Mouse (Mus musculus) liver, embryonic 15.5 days (tissue): Measurements from ENCODE around the gene Olfml3. TPM values are rescaled to one million over a fixed set of nuclear protein-coding genes. Genes with fewer than 3 reads are reported as not detected.

Experiments
- ATAC-seq: fragments of 200-750 bp; cut with Nextera tagmentation; 2 replicates; pipeline ENCODE4 v1.8.0; 2017; ENCODE audit warnings: moderate number of reproducible peaks, mild to moderate bottlenecking, moderate library complexity; ENCODE audit not compliant: insufficient read depth
- H3K27ac ChIP-seq: fragments of 300-500 bp; sonication (generic); replicated peaks from 2 replicates; pipeline ENCODE4 v1.5.1; 2015; ENCODE audit warnings: mild to moderate bottlenecking, inconsistent platforms
- H3K27me3 ChIP-seq: fragments of 300-500 bp; sonication (generic); 2 replicates; pipeline ENCODE4 v1.6.1; 2015; ENCODE audit warnings: mild to moderate bottlenecking, inconsistent platforms
- H3K36me3 ChIP-seq: fragments of 300-500 bp; sonication (generic); replicated peaks from 2 replicates; pipeline ENCODE4 v1.6.1; 2015; ENCODE audit warnings: moderate library complexity, mild to moderate bottlenecking, inconsistent platforms
- H3K4me1 ChIP-seq: fragments of 300-500 bp; sonication (generic); replicated peaks from 2 replicates; pipeline ENCODE4 v1.6.1; 2015; ENCODE audit warnings: inconsistent platforms
- H3K4me2 ChIP-seq: fragments of 300-500 bp; sonication (generic); 2 replicates; pipeline ENCODE4 v1.6.1; 2015; ENCODE audit warnings: moderate library complexity, mild to moderate bottlenecking, inconsistent platforms
- H3K4me3 ChIP-seq: fragments of 300-500 bp; sonication (generic); replicated peaks from 2 replicates; pipeline ENCODE4 v1.5.1; 2015; ENCODE audit warnings: mild to moderate bottlenecking, inconsistent platforms
- H3K9ac ChIP-seq: fragments of 300-500 bp; sonication (generic); 2 replicates; pipeline ENCODE4 v1.6.1; 2015; ENCODE audit warnings: moderate library complexity, mild to moderate bottlenecking, inconsistent platforms
- H3K9me3 ChIP-seq: fragments of 300-500 bp; sonication (generic); replicated peaks from 2 replicates; pipeline ENCODE4 v1.6.1; 2016; ENCODE audit warnings: inconsistent platforms
- WGBS: fragments of 180-500 bp; shearing (Covaris S2); methylation state at CpG from one replicate; pipeline ENCODE4 v1.1.7; 2015; ENCODE audit warnings: mixed read lengths; ENCODE audit not compliant: insufficient replicate concordance; 5-methylcytosine and 5-hydroxymethylcytosine counted together
- polyA plus RNA-seq: library from polyadenylated mRNA; unstranded; fragments of >200 nt; fragmentation: Nextera tagmentation; extraction: Ambion mirVana; gene quantifications from 2 replicates; pipeline ENCODE4 v1.2.1, GENCODE M21; 2015

Olfml3 gene
- polyA plus RNA-seq, 1 experiment from 2014 or later, result 2.5 TPM

DNA sequence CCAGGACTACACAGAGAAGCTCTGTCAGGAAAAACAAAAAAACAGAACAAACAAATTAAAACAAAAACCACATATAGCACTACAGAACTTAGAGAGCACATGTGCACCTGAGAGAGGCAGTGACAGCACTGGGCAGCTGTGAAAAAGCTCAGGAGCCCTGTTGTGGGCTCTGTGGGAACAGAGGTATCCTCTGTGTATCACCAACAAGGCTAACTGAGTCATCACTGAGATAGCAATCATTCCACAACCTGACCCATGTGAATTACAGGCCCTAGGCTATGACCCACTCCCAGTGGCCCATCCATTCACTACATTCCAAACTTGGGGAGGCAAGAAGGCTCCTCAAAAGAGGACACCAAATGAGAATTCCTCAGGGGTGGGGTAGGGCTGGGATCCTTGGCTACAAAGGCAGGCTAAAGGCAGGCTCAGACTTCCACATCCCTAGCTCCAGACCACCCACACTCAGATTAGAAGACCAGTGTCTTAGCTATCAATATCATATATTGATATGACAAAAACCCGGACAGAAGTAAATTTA, 41.3 kb downstream of the Olfml3 start:
- ATAC-seq, result no peak
- H3K27me3 ChIP-seq, result no peaks in the 10 kb centered on the region
- no peak overlapping the region for H3K27ac ChIP-seq
- no peaks in the 10 kb centered on the region for H3K9me3 ChIP-seq
- WGBS, result 71% methylated on average over 1 of the region's 1 CpGs
- H3K9ac ChIP-seq, result no peak overlapping the region
- H3K36me3 ChIP-seq, result no peaks in the 10 kb centered on the region
- H3K4me1 ChIP-seq, result no peaks in the 10 kb centered on the region
- no peak overlapping the region for H3K4me2 ChIP-seq
- H3K4me3 ChIP-seq, result no peak overlapping the region

DNA sequence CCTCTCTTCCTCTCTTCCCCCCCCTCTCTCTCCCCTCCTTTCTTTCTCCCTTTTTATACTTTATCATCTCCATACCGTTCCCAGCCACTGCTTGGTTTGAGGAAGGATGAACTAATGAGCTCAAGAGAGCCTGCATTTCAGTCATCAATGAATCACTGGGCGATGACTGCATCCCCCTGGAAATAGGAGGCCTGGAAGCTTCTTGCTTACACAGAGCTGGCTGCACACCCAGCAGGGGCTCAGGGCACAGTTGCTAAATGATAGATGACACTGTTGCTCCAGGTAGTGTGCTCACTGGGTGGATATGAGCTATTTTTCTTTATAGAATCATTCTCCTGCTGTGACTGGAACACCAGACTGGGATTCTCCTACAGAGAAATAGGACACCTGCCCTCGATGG, 42.2 kb downstream of the Olfml3 start:
- no peaks in the 10 kb centered on the region for H3K27me3 ChIP-seq
- H3K4me3 ChIP-seq, result no peak overlapping the region
- no peaks in the 10 kb centered on the region for H3K9me3 ChIP-seq
- H3K36me3 ChIP-seq, result no peaks in the 10 kb centered on the region
- no peak overlapping the region for H3K9ac ChIP-seq
- H3K27ac ChIP-seq, result no peak overlapping the region
- no peak overlapping the region for H3K4me2 ChIP-seq
- no peak for ATAC-seq
- 43% methylated on average over 3 of the region's 3 CpGs for WGBS
- no peaks in the 10 kb centered on the region for H3K4me1 ChIP-seq

- H3K27ac ChIP-seq, result no peak overlapping the region
- no peak overlapping the region for H3K4me3 ChIP-seq
- no peaks in the 10 kb centered on the region for H3K27me3 ChIP-seq
- H3K36me3 ChIP-seq, result no peaks in the 10 kb centered on the region
- no peaks in the 10 kb centered on the region for H3K4me1 ChIP-seq
- no peaks in the 10 kb centered on the region for H3K9me3 ChIP-seq
- no peak overlapping the region for H3K9ac ChIP-seq
- no peak overlapping the region for H3K4me2 ChIP-seq
- ATAC-seq, result no peak
- WGBS, result 63% methylated on average over 3 of the region's 3 CpGs
Measured at GRCm38 (mm10) chr3:103690506-103690905, 47.3 kb downstream of the Olfml3 start.

DNA sequence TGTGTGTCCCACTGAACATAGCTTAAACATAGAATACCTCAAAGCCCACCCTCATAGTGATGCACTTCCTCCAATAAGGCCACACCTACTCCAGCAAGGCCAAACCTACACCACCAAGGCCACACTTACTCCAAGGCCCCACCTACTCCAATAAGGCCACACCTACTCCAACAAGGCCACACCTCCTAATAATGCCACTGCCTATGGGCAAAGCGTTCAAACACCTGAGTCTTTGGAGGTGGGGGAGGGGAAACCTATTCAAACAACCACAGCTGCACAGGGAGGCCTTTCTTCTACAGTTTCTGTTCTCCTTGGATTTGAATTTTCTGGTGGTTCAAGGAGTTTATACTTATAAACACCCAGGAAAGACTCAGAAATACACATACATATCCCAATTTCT, 48.8 kb downstream of the Olfml3 start:
- Histone ChIP-seq H3K36me3 (no peaks in the 10 kb centered on the region), H3K9me3 (no peaks in the 10 kb centered on the region), H3K4me3 (no peak overlapping the region), H3K27ac (no peak overlapping the region), H3K9ac (no peak overlapping the region), H3K27me3 (peaks cover 1% of the 10 kb centered on the region; the same call in 1 of the 2 replicates), H3K4me2 (no peak overlapping the region), H3K4me1 (no peaks in the 10 kb centered on the region)
- 49% methylated on average over 1 of the region's 1 CpGs for WGBS
- ATAC-seq, result no peak

DNA sequence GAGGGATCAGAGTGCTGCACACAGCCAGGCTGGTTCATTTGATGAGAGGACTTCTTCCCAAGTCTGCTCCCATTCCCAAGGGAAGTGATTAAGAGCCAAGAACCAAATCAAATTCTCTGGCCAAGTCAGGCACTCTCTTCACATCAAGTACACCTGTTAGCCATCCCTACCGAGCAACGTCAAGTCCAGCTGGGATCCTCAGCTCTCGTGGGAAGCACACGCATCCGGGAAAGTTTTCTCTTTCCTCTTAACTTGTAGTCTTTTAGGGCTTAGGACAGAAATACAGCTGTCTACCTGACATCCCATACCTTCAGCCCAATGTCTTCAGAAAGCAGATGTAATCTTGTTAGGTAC, 53.9 kb downstream of the Olfml3 start:
- Histone ChIP-seq H3K27ac (no peak overlapping the region), H3K4me1 (no peaks in the 10 kb centered on the region), H3K36me3 (no peaks in the 10 kb centered on the region), H3K9me3 (no peaks in the 10 kb centered on the region), H3K4me2 (no peak overlapping the region), H3K27me3 (peaks cover 13% of the 10 kb centered on the region; the same call in 1 of the 2 replicates), H3K4me3 (no peak overlapping the region), H3K9ac (no peak overlapping the region)
- 39% methylated on average over 5 of the region's 5 CpGs for WGBS
- no peak for ATAC-seq

DNA sequence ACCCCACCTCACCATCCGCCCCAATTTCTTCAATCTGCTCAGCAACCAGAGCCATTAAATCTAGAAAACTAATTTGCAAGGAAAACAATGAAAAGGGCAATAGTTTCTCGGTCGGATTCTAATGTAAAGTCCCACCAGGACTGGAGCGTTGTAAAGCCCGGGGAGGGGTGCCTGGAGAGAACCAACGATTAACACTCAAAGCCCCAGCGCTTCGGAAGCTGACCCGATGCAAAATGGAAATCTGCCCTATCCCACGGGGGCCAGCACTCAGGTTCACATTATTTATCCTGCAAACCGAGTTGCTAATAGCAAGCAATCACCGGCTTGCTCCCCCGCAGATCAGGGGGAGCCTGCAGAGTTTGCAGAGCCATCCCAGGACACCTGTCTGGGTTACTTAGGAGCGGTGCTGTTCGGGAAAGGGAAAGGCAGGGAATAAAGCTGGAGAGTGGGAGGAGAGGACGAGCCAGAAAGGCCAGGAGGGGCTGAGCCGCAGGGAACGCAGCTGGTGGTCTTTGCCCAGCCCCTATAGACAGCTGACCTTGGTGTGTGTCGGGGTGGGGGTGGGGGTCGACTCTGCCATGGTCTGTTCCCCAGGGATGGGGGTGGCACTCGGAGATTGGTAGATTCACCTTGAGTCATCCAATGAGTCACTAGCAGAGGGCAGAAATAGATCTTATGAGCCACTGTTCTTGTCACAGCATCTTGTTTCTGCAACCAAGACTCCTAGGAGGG, 54.4 kb downstream of the Olfml3 start:
- H3K9ac ChIP-seq, result no peak overlapping the region
- no peak overlapping the region for H3K4me2 ChIP-seq
- no peaks in the 10 kb centered on the region for H3K4me1 ChIP-seq
- ATAC-seq, result no peak
- WGBS, result 16% methylated on average over 21 of the region's 21 CpGs
- H3K4me3 ChIP-seq, result no peak overlapping the region
- peaks cover 13% of the 10 kb centered on the region; the same call in 1 of the 2 replicates for H3K27me3 ChIP-seq
- no peaks in the 10 kb centered on the region for H3K36me3 ChIP-seq
- H3K27ac ChIP-seq, result no peak overlapping the region
- no peaks in the 10 kb centered on the region for H3K9me3 ChIP-seq

- Histone ChIP-seq H3K9me3 (no peaks in the 10 kb centered on the region), H3K36me3 (no peaks in the 10 kb centered on the region), H3K27me3 (peaks cover 13% of the 10 kb centered on the region; the same call in 1 of the 2 replicates), H3K4me3 (no peak overlapping the region), H3K4me1 (no peaks in the 10 kb centered on the region), H3K27ac (no peak overlapping the region), H3K9ac (no peak overlapping the region), H3K4me2 (no peak overlapping the region)
- ATAC-seq, result no peak
- 39% methylated on average over 4 of the region's 4 CpGs for WGBS
Measured at GRCm38 (mm10) chr3:103682473-103682872, 55.3 kb downstream of the Olfml3 start.

- no peak for ATAC-seq
- H3K36me3 ChIP-seq, result no peaks in the 10 kb centered on the region
- H3K9me3 ChIP-seq, result no peaks in the 10 kb centered on the region
- no peak overlapping the region for H3K9ac ChIP-seq
- H3K27me3 ChIP-seq, result peaks cover 10% of the 10 kb centered on the region; the same call in 1 of the 2 replicates
- H3K4me2 ChIP-seq, result no peak overlapping the region
- no peaks in the 10 kb centered on the region for H3K4me1 ChIP-seq
- H3K27ac ChIP-seq, result no peak overlapping the region
- no peak overlapping the region for H3K4me3 ChIP-seq
- WGBS, result 45% methylated on average over 6 of the region's 6 CpGs
Measured at GRCm38 (mm10) chr3:103678811-103679210, 59.0 kb downstream of the Olfml3 start.

DNA sequence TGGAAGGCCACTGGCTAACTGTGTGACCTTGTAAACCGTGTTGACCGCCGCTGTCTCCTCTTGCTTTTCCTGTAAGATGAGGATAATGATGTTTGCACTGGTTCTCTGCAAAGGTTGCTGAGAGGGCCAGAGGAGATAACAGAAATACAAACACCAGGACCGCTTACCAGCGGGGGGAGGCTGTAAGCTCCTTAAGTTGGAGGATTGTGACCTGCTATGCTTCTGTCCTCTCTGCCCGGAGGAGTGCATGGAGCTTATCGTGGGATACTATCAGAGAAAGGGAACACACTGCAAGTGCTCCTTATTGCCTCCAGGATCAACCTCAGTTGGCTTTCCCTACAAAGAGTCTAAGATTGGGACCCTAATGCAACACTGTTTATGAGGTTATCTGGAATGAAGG, 65.1 kb downstream of the Olfml3 start:
- WGBS, result 48% methylated on average over 7 of the region's 7 CpGs

More for the DNA sequence above, 65.1 kb downstream of the Olfml3 start:
- Histone ChIP-seq H3K27ac (no peak overlapping the region), H3K9me3 (no peaks in the 10 kb centered on the region), H3K27me3 (no peaks in the 10 kb centered on the region), H3K36me3 (no peaks in the 10 kb centered on the region), H3K4me1 (no peaks in the 10 kb centered on the region), H3K4me3 (no peak overlapping the region), H3K9ac (no peak overlapping the region), H3K4me2 (no peak overlapping the region)
- ATAC-seq, result no peak

Other genes starting within 250 kb of the Olfml3 start
- gene Syt6, start 162.8 kb downstream of the Olfml3 start, polyA plus RNA-seq, result 0.02 TPM in 1 of 2 replicates, not detected in the other
- 0.15 and 0.29 TPM in 2 replicates for gene Atg4a-ps, start 91.9 kb downstream of the Olfml3 start, polyA plus RNA-seq
- gene Gm10964, start 1.4 kb upstream of the Olfml3 start, polyA plus RNA-seq, result not detected in 2 replicates
- 15.3 and 17.7 TPM in 2 replicates for gene Hipk1, start 53.6 kb upstream of the Olfml3 start, polyA plus RNA-seq
- 29.7 and 31.9 TPM in 2 replicates for gene Dclre1b, start 71.4 kb upstream of the Olfml3 start, polyA plus RNA-seq
- 13.0 and 15.4 TPM in 2 replicates for gene Ap4b1, start 71.5 kb upstream of the Olfml3 start, polyA plus RNA-seq
- 1.1 and 1.2 TPM in 2 replicates for gene Gm43064, start 71.6 kb upstream of the Olfml3 start, polyA plus RNA-seq
- gene Bcl2l15, start 94.6 kb upstream of the Olfml3 start, polyA plus RNA-seq, result 1.5 TPM in 2 replicates
- 3.5 and 4.1 TPM in 2 replicates for gene Ptpn22, start 121.8 kb upstream of the Olfml3 start, polyA plus RNA-seq
- gene Rsbn1, start 176.1 kb upstream of the Olfml3 start, polyA plus RNA-seq, result 3.7 and 3.8 TPM in 2 replicates
- gene Phtf1, start 230.1 kb upstream of the Olfml3 start, polyA plus RNA-seq, result 3.9 and 4.7 TPM in 2 replicates